8 mouse cellular contexts compared by ENCODE assay signal in genomic region chr19:16132791-16132864, GRCm38 (mm10). TPM values are rescaled to one million over a fixed set of nuclear protein-coding genes. Genes with fewer than 3 reads are reported as not detected.
A peak's percentile ranks its signal among the peaks of the same experiment; 100 is the strongest.
DNase-seq lines count a peak whose midpoint lies in the region; ATAC-seq and TF ChIP-seq lines count a peak whose summit lies in the region.

Gnaq (plus strand) TSS chr19:16132831.

- TF ChIP-seq CTCF in kidney, adult 2 months (conservative IDR thresholded peaks at IDR 0.05; ENCODE audit: insufficient read depth, insufficient read length, low read depth, low read length), result no peak

- H3K27me3 ChIP-seq in kidney, adult 2 months (replicated peaks; ENCODE audit: control insufficient read depth, insufficient read depth, low read length), result no peaks in the 10 kb centered on the region
- no peaks in the 10 kb centered on the region for H3K27me3 ChIP-seq in midbrain, embryonic 15.5 days (replicated peaks)

- WGBS in kidney, adult 2 months, result 8% methylated on average over 14 of the region's 14 CpGs
- 3% methylated on average over 8 of the region's 14 CpGs for WGBS in midbrain, embryonic 15.5 days

- no peaks in the 10 kb centered on the region for H3K9me3 ChIP-seq in midbrain, embryonic 15.5 days

- peak within 1 kb of the TSS; percentile 95 for H3K4me3 ChIP-seq in kidney, adult 2 months (ENCODE audit: insufficient read depth, low read depth, low read length)
- H3K4me3 ChIP-seq in midbrain, embryonic 15.5 days, result peak within 1 kb of the TSS; percentile 75

- ATAC-seq in granulocyte monocyte progenitor cell, adult 5-6 weeks (replicated peaks; ENCODE audit: poor library complexity, severe bottlenecking), result no peak
- no peak for ATAC-seq in midbrain, embryonic 15.5 days (replicated peaks)

- no peak for DNase-seq in kidney, adult 2 months
- no peak for DNase-seq in kidney, adult 11 months
- DNase-seq in adrenal gland, postnatal 4 days (ENCODE audit: low spot score in 2 of 2), result no peak
- DNase-seq in layer of hippocampus, postnatal 14 days (ENCODE audit: low spot score in 2 of 2), result no peak
- DNase-seq in B cell, adult 2 months, result no peak
- DNase-seq in kidney, postnatal 14 days, result no peak

- H3K36me3 ChIP-seq in kidney, adult 2 months (ENCODE audit: control insufficient read depth, insufficient read depth, low read length), result no peaks in the 10 kb centered on the region
- no peaks in the 10 kb centered on the region for H3K36me3 ChIP-seq in midbrain, embryonic 15.5 days (replicated peaks)

- peak within 1 kb of the TSS; percentile 96 for H3K27ac ChIP-seq in kidney, adult 2 months (ENCODE audit: insufficient read depth, low read depth, low read length)
- peak within 1 kb of the TSS; percentile 99 for H3K27ac ChIP-seq in midbrain, embryonic 15.5 days

- peaks cover 6% of the 10 kb centered on the region for H3K4me1 ChIP-seq in kidney, adult 2 months (ENCODE audit: control insufficient read depth, insufficient read depth, low read length)
- peaks cover 26% of the 10 kb centered on the region for H3K4me1 ChIP-seq in midbrain, embryonic 15.5 days

- H3K9ac ChIP-seq in midbrain, embryonic 15.5 days, result peak within 1 kb of the TSS; percentile 98

- no peak for TF ChIP-seq POLR2A in kidney, adult 2 months (IDR thresholded peaks at IDR 0.05; ENCODE audit: low read depth, low read length)

- peak within 1 kb of the TSS; percentile 71 for H3K4me2 ChIP-seq in midbrain, embryonic 15.5 days

RNA-seq across cellular contexts. Expression of gene Gnaq, which starts in this region (rescaled TPM):
- polyA plus RNA-seq in kidney, adult 2 months (2012; rRNA removed), result 13.2 and 15.6 TPM in 2 replicates
- total RNA-seq in adrenal gland, postnatal 4 days (2021), result 10 to 100 TPM; 86.3 to 89.9 TPM
- total RNA-seq in granulocyte monocyte progenitor cell, adult 5-6 weeks (2014; fragmentation: Nextera tagmentation), result 21.2 and 28.6 TPM in 2 replicates
- 12.3 and 16.3 TPM in 2 replicates for total RNA-seq in granulocyte monocyte progenitor cell, adult 5-6 weeks (2017)
- 100 to 1,000 TPM; 206 TPM for total RNA-seq in layer of hippocampus, postnatal 14 days (2021)
- 105 and 109 TPM in 2 replicates for polyA plus RNA-seq in midbrain, embryonic 15.5 days (2015; fragmentation: Nextera tagmentation; extraction: Ambion mirVana)
